Mouse (Mus musculus) liver, adult 2 months (tissue): Measurements from ENCODE around the gene Chpt1.

ENCODE experiments used
- CTCF ChIP-seq: fragments of 200-500 bp; IDR thresholded peaks from 2 replicates; pipeline ENCODE4 v1.5.1; 2011; ENCODE audit warnings: low read depth, low read length, control low read depth
- POLR2A ChIP-seq: fragments of 200-500 bp; IDR thresholded peaks from 2 replicates; pipeline ENCODE4 v1.6.1; 2011; ENCODE audit warnings: low read length, control low read depth; ENCODE audit not compliant: insufficient read depth; ENCODE audit errors: extremely low read depth

GRCm38 (mm10) chr10:88403021-88403420 is 100.9 kb downstream of the Chpt1 start:
- no peak for TF ChIP-seq POLR2A
- no peak for TF ChIP-seq CTCF
